Mouse (Mus musculus) lung, embryonic 14.5 days (tissue): ENCODE results near the gene Acoxl. TPM values are rescaled to one million over a fixed set of nuclear protein-coding genes. Genes with fewer than 3 reads are reported as not detected.
A peak's percentile ranks its signal among the peaks of the same experiment; 100 is the strongest.

Source experiments
- ATAC-seq: fragments of 200-750 bp; cut with Nextera tagmentation; 2 replicates; pipeline ENCODE4 v1.8.0; 2017; ENCODE audit warnings: mild to moderate bottlenecking, moderate TSS enrichment, moderate library complexity; ENCODE audit not compliant: insufficient read depth
- DNase-seq: peaks from one replicate; pipeline ENCODE4 v3.0.0-alpha.2; 2015
- H3K27ac ChIP-seq: fragments of 300-500 bp; sonication (generic); 2 replicates; pipeline ENCODE4 v1.5.1; 2014; ENCODE audit warnings: low read depth, mild to moderate bottlenecking, moderate library complexity
- H3K27me3 ChIP-seq: fragments of 300-500 bp; sonication (generic); 2 replicates; pipeline ENCODE4 v1.6.1; 2014; ENCODE audit warnings: low read length, control low read depth; ENCODE audit not compliant: insufficient read depth
- H3K36me3 ChIP-seq: fragments of 300-500 bp; sonication (generic); 2 replicates; pipeline ENCODE4 v1.6.1; 2014; ENCODE audit warnings: control low read depth; ENCODE audit not compliant: insufficient read depth
- H3K4me1 ChIP-seq: fragments of 300-500 bp; sonication (generic); 2 replicates; pipeline ENCODE4 v1.6.1; 2014; ENCODE audit warnings: antibody characterized with exemption, control low read depth; ENCODE audit not compliant: insufficient read depth
- H3K4me2 ChIP-seq: fragments of 300-500 bp; sonication (generic); 2 replicates; pipeline ENCODE4 v1.6.1; 2014; ENCODE audit warnings: mild to moderate bottlenecking
- H3K4me3 ChIP-seq: fragments of 300-500 bp; sonication (generic); 2 replicates; pipeline ENCODE4 v1.5.1; 2014; ENCODE audit warnings: low read depth, low read length
- H3K9ac ChIP-seq: fragments of 300-500 bp; sonication (generic); 2 replicates; pipeline ENCODE4 v1.6.1; 2014
- H3K9me3 ChIP-seq: fragments of 300-500 bp; sonication (generic); 2 replicates; pipeline ENCODE4 v1.6.1; 2016; ENCODE audit warnings: low read depth, low read length, control low read depth
- CTCF ChIP-seq: IDR thresholded peaks from 2 replicates; pipeline ENCODE4 v1.5.1; 2016; ENCODE audit warnings: antibody characterized with exemption, low read depth
- WGBS: fragments of 180-500 bp; shearing (Covaris S2); extraction: QIAGEN DNeasy Blood & Tissue Kit; methylation state at CpG from one replicate; pipeline ENCODE4 v1.1.7; 2014; 5-methylcytosine and 5-hydroxymethylcytosine counted together
- polyA plus RNA-seq: library from polyadenylated mRNA; unstranded; fragments of >200 nt; fragmentation: Nextera tagmentation; extraction: Ambion mirVana; gene quantifications from 2 replicates; pipeline ENCODE4 v1.2.1, GENCODE M21; 2014

Acoxl gene
- polyA plus RNA-seq, 1 experiment from 2014 or later, result 0.30 TPM

DNA sequence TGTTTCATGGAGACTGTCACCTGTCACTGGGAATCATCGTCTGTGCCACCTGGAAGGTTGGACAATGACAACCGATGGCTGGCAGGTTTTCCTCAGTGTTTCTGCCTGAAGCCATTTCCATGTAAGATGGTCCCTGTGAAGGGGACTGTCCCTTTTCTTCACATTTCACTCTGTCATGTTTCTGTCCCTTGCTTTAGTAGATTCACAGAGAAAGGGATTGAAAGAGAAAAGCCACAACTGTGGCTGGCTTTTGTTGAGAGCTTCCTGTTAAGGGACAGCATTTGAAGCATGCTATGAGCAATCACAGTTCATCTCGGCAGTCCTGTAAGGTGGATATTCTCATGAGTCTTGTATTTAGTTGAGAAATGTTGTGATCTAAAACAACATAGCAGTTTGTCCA is 52.4 kb downstream of the Acoxl start:
- Histone ChIP-seq H3K4me2 (no peak overlapping the region), H3K4me1 (peaks cover 12% of the 10 kb centered on the region; the same call in 1 of the 2 replicates), H3K4me3 (no peak overlapping the region), H3K9ac (no peak overlapping the region), H3K36me3 (no peaks in the 10 kb centered on the region), H3K9me3 (no peaks in the 10 kb centered on the region), H3K27me3 (no peaks in the 10 kb centered on the region), H3K27ac (no peak overlapping the region)
- DNase-seq (no peak), ATAC-seq (no peak)
- no peak for TF ChIP-seq CTCF
- 87% methylated on average over 3 of the region's 3 CpGs for WGBS

DNA sequence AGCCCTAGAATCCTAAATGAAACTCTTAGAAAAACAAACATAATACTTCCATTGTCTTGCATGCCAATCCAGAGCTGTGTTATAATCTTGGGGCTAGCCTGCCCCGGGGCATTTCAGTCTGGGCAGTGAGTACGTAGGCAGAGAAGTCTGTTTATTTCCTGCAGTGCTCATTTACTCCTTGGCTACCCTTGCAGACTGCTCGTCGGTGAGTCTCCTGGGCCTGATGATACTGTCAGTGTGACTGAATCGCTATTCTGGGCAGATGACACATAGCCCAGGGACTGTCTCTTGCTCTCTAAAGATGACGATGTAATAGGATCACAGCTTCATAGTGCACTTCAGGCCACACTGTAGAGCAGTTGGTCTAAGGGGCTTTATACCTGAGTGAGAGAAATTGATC is 56.2 kb downstream of the Acoxl start:
- H3K36me3 ChIP-seq, result no peaks in the 10 kb centered on the region
- 45% methylated on average over 6 of the region's 6 CpGs for WGBS

DNA sequence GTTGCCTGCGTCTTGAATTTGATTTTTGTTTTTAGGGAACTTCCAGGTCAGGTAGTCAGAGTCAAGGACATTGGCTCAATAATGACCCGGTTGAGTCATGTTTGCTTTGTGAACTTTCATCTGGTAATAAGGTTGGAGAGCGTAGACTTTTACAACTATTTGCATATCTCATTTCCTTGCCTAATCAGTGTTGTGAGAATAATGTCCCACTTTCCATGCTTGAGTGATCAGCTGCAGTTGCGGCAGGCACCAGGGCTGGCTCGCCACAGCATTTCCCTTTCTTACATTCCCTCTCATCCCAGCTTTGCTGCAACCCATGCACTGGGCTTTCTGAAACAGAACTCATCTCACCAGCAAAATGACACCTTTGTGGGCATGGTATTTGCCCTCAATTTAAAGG is 59.0 kb downstream of the Acoxl start:
- H3K9me3 ChIP-seq, result no peaks in the 10 kb centered on the region
- no peak overlapping the region for H3K4me2 ChIP-seq
- TF ChIP-seq CTCF, result no peak
- WGBS, result 54% methylated on average over 5 of the region's 5 CpGs
- H3K36me3 ChIP-seq, result no peaks in the 10 kb centered on the region
- H3K27ac ChIP-seq, result no peak overlapping the region
- no peak overlapping the region for H3K9ac ChIP-seq
- DNase-seq, result no peak
- H3K4me3 ChIP-seq, result no peak overlapping the region
- no peaks in the 10 kb centered on the region for H3K4me1 ChIP-seq
- no peak for ATAC-seq
- no peaks in the 10 kb centered on the region for H3K27me3 ChIP-seq

More for the DNA sequence above, 56.2 kb downstream of the Acoxl start:
- ATAC-seq (no peak), DNase-seq (no peak)
- Histone ChIP-seq H3K4me3 (no peak overlapping the region), H3K4me2 (no peak overlapping the region), H3K27ac (no peak overlapping the region), H3K27me3 (no peaks in the 10 kb centered on the region), H3K9ac (no peak overlapping the region), H3K9me3 (no peaks in the 10 kb centered on the region), H3K4me1 (peaks cover 11% of the 10 kb centered on the region; the same call in 1 of the 2 replicates)
- TF ChIP-seq CTCF, result no peak

DNA sequence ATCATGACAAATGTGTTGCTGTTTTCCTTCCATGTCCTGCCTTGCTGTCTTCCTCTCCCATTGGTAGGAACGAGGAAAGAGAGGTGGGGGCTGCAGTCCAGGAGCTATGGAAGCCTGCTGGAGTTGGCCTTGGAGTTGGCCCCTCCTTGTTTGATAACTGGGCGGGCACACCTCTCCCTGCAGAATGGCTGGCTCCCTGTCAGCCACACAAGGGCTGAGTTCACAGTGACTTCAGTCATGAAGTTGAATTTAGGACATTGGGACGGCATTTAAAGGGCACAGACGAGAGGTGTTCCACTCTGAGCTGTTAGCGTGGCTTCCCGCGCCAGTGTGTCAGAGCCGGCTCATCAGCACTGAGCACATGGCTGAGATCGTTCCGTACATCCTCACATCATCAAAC is 66.2 kb downstream of the Acoxl start:
- H3K27me3 ChIP-seq, result no peaks in the 10 kb centered on the region
- WGBS, result 65% methylated on average over 10 of the region's 10 CpGs
- H3K9me3 ChIP-seq, result no peaks in the 10 kb centered on the region
- H3K9ac ChIP-seq, result no peak overlapping the region
- DNase-seq, result no peak
- H3K4me2 ChIP-seq, result no peak overlapping the region
- no peak for ATAC-seq
- no peak overlapping the region for H3K27ac ChIP-seq
- no peak overlapping the region for H3K4me3 ChIP-seq
- no peaks in the 10 kb centered on the region for H3K36me3 ChIP-seq
- TF ChIP-seq CTCF, result no peak
- 0 out of 2 replicates have a peak, but pooled peaks cover 5% of the 10 kb centered on the region for H3K4me1 ChIP-seq

DNA sequence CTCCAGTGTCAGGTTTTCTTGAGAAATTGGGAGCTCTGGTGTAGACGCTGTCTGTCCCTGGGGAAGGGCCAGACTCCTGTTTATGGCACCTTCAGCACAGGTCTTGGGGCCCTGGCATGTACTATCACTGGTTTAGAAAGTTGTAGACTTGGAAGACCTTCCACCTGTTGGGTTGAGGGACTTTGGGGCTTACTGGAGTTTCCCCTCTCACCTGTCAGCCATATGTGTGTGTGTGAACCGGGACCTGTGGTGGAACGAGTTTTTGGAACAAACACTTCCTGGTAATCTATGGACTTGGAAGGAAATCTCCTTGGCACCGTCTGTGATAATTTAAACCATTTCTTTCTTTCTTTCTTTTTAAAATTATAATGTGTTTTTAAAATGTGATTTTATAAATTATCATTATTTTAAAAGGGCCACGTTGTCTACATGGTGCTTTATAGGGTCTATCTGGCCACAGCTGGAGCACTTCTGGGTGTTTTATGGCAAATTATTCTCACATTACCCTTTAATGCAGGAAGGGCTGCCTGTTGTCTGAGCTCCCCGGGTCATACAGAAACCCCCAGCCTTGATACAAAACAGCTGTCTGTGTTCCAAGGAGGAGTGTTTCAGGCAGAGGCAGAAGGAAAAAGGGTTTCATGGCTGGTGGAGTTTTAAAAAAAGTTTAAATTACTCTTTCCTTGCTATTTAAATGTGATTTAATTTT is 68.5 kb downstream of the Acoxl start:
- no peak for ATAC-seq
- H3K9ac ChIP-seq, result no peak overlapping the region
- H3K4me3 ChIP-seq, result no peak overlapping the region
- 0 out of 2 replicates have a peak, but pooled peaks cover 5% of the 10 kb centered on the region for H3K4me1 ChIP-seq
- 33% methylated on average over 6 of the region's 6 CpGs for WGBS
- H3K27ac ChIP-seq, result peak overlapping the region; percentile 38; the same call in 1 of the 2 replicates
- H3K27me3 ChIP-seq, result no peaks in the 10 kb centered on the region
- no peak for TF ChIP-seq CTCF
- no peaks in the 10 kb centered on the region for H3K9me3 ChIP-seq
- no peak overlapping the region for H3K4me2 ChIP-seq
- DNase-seq, result peak; percentile 76
- no peaks in the 10 kb centered on the region for H3K36me3 ChIP-seq

DNA sequence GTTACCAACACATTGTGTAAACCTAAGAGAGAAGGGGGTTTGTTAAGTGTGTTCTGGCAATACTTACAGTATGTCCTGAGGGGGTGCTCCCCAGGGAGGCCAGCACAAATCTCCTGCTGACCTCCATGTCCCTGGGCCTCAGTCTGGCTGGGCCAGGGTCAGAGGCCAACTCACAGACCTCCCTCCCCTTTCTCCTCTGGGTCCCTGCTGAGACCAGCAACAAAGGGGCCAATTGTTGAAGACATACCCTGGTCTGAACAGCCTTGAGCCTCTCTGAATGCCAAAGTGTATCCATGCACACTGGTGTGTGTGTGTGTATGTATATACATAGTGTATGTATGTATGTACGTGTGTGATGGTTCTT is 69.0 kb downstream of the Acoxl start:
- 0 out of 2 replicates have a peak, but pooled peaks cover 5% of the 10 kb centered on the region for H3K4me1 ChIP-seq
- no peak overlapping the region for H3K4me2 ChIP-seq
- H3K4me3 ChIP-seq, result no peak overlapping the region
- H3K27me3 ChIP-seq, result no peaks in the 10 kb centered on the region
- peak overlapping the region; percentile 38; the same call in 1 of the 2 replicates for H3K27ac ChIP-seq
- no peak overlapping the region; the same call in 1 of the 2 replicates for H3K9ac ChIP-seq
- WGBS, result 69% methylated on average over 1 of the region's 1 CpGs
- DNase-seq (no peak), ATAC-seq (peak; percentile 45)
- no peaks in the 10 kb centered on the region for H3K9me3 ChIP-seq
- no peaks in the 10 kb centered on the region for H3K36me3 ChIP-seq
- no peak for TF ChIP-seq CTCF

DNA sequence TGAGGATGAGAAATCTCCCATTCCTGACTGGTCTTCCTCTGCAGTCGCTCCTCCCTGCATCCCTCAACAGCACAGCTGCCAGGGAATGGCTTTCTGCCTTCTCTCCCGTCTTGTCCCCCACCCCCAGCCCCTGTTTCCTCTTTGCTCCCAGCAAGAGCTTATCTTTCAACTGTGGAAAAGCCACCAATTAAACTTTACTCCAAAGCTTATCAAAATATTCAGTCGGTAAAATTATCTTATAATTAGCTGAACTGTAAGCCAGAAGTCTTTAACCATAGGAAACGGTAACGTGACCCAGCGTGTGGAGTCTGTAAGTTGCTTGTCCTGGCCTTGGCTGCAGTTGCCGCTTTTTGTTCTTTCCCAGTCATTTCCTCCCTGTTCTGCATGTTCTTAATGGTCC is 70.2 kb downstream of the Acoxl start:
- Histone ChIP-seq H3K27ac (no peak overlapping the region), H3K4me3 (no peak overlapping the region), H3K9me3 (no peaks in the 10 kb centered on the region), H3K27me3 (no peaks in the 10 kb centered on the region), H3K4me2 (no peak overlapping the region), H3K9ac (no peak overlapping the region), H3K4me1 (0 out of 2 replicates have a peak, but pooled peaks cover 5% of the 10 kb centered on the region), H3K36me3 (no peaks in the 10 kb centered on the region)
- WGBS, result 33% methylated on average over 7 of the region's 7 CpGs
- TF ChIP-seq CTCF, result no peak
- no peak for ATAC-seq
- DNase-seq, result peak; percentile 45
